Mouse (Mus musculus) brain, embryonic 14.5 days (tissue): Measurements from ENCODE around the gene Gm12695.

ENCODE experiments used
- CTCF ChIP-seq: fragments of 200-500 bp; IDR thresholded peaks from 2 replicates; pipeline ENCODE4 v1.5.1; 2012; ENCODE audit warnings: inconsistent platforms, mild to moderate bottlenecking, moderate library complexity, borderline replicate concordance; ENCODE audit not compliant: insufficient read depth, insufficient read length; ENCODE audit errors: extremely low read depth
- POLR2A ChIP-seq: fragments of 200-500 bp; IDR thresholded peaks from 2 replicates; pipeline ENCODE4 v1.6.1; 2012; ENCODE audit warnings: mild to moderate bottlenecking, inconsistent platforms, borderline replicate concordance; ENCODE audit not compliant: poor library complexity, insufficient read depth, insufficient read length, severe bottlenecking; ENCODE audit errors: extremely low read depth

DNA sequence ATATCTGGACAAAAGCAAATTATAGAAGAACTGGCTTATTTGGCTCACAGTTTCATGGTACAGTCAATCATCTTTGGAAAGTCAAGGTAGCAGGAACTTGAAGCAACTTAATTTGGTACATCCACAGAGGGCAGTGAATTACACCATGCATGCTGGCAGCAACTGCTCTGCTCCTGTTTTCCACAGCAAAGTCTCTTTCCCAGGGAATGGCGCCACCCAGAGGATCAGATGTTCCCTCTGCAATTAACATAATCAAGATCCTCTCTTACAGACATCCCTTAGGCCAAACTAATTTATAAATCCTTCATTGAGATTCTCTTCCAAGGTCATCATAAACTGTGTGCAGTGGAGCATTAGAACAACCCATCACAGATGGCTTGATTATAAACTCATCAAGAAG lies 104.8 kb downstream of the Gm12695 start:
- peak; percentile 24; the same call in 1 of the 2 replicates for TF ChIP-seq CTCF
- TF ChIP-seq POLR2A = no peak
